Mouse (Mus musculus) heart, postnatal 25 days (tissue): ENCODE measurements around the gene Car12. TPM values are rescaled to one million over a fixed set of nuclear protein-coding genes. Genes with fewer than 3 reads are reported as not detected.

ENCODE experiments used
- DNase-seq: peaks from one replicate; pipeline ENCODE4 v3.0.0; 2022; ENCODE audit warnings: low spot score
- intact Hi-C: fragments of 180-260 bp; cut with DNase I; formaldehyde crosslinking; loops from one replicate; pipeline ENCODE4 v1.15.1; 2025
- total RNA-seq, 2 experiments: library from RNA; stranded (reverse); gene quantifications; 2 replicates each; pipeline ENCODE4 v1.2.3; 2021

Car12 gene
- total RNA-seq: not detected

GRCm38 (mm10) chr9:66713135-66714021 lies at the start of gene Car12:
TSS of gene Car12 (plus strand) at chr9:66713686.
- intact Hi-C loops: no loop called here
- no peak for DNase-seq

- DNase-seq: no peak
- intact Hi-C loops: no loop called here
Observed at GRCm38 (mm10) chr9:66663764-66664163, 49.7 kb upstream of the Car12 start.

- intact Hi-C loops: no loop called here
- no peak for DNase-seq
Observed at GRCm38 (mm10) chr9:66664561-66664960, 48.9 kb upstream of the Car12 start.

GRCm38 (mm10) chr9:66666153-66666552 lies 47.3 kb upstream of the Car12 start:
- DNase-seq: peak; percentile 17
- intact Hi-C loops: no loop called here

GRCm38 (mm10) chr9:66667046-66667445 lies 46.4 kb upstream of the Car12 start:
- DNase-seq: no peak
- intact Hi-C loops: no loop called here

GRCm38 (mm10) chr9:66667868-66668267 lies 45.6 kb upstream of the Car12 start:
- intact Hi-C loops: no loop called here
- DNase-seq: no peak

- DNase-seq: no peak
- intact Hi-C loops: no loop called here
Observed at GRCm38 (mm10) chr9:66669561-66670078, 43.9 kb upstream of the Car12 start.

- intact Hi-C loops: no loop called here
- DNase-seq: no peak
Observed at GRCm38 (mm10) chr9:66673771-66674170, 39.7 kb upstream of the Car12 start.

GRCm38 (mm10) chr9:66675566-66675965 lies 37.9 kb upstream of the Car12 start:
- no peak for DNase-seq
- intact Hi-C loops: no loop called here

GRCm38 (mm10) chr9:66680102-66680501 lies 33.4 kb upstream of the Car12 start:
- intact Hi-C loops: no loop called here
- DNase-seq: no peak

- intact Hi-C loops: no loop called here
- DNase-seq: no peak
Observed at GRCm38 (mm10) chr9:66682822-66683221, 30.7 kb upstream of the Car12 start.

GRCm38 (mm10) chr9:66685730-66686129 lies 27.8 kb upstream of the Car12 start:
- intact Hi-C loops: no loop called here
- DNase-seq: no peak

GRCm38 (mm10) chr9:66687713-66688112 lies 25.8 kb upstream of the Car12 start:
- no peak for DNase-seq

GRCm38 (mm10) chr9:66691683-66692305 lies 21.7 kb upstream of the Car12 start:
- DNase-seq: no peak
- intact Hi-C loops: no loop called here

More at GRCm38 (mm10) chr9:66687713-66688112, 25.8 kb upstream of the Car12 start:
- intact Hi-C loops: no loop called here

GRCm38 (mm10) chr9:66697355-66698140 lies 15.9 kb upstream of the Car12 start:
- no peak for DNase-seq
- intact Hi-C loops: no loop called here

- no peak for DNase-seq
- intact Hi-C loops: no loop called here
Observed at GRCm38 (mm10) chr9:66699748-66700147, 13.7 kb upstream of the Car12 start.

GRCm38 (mm10) chr9:66703002-66703401 lies 10.5 kb upstream of the Car12 start:
- DNase-seq: no peak
- intact Hi-C loops: no loop called here

- DNase-seq: no peak
- intact Hi-C loops: loop anchor here (1.0 to 5.0 kb wide), 4 partner anchors 59 to 232 kb away; partner anchors contain the start of gene Fbxl22
Observed at GRCm38 (mm10) chr9:66705354-66705753, 8.1 kb upstream of the Car12 start.

- no peak for DNase-seq
- intact Hi-C loops: loop anchor here (1.0 to 5.0 kb wide), 4 partner anchors 59 to 232 kb away; partner anchors contain the start of gene Fbxl22
Observed at GRCm38 (mm10) chr9:66705766-66706165, 7.7 kb upstream of the Car12 start.
